Mouse (Mus musculus) induced T-regulatory cell, adult 2 months (primary cell): ENCODE results near the gene Glrp1.

Experiments used
- DNase-seq: peaks from one replicate; pipeline ENCODE4 v3.0.0-alpha.2; 2012; ENCODE audit warnings: low read depth

The Glrp1 gene

GRCm38 (mm10) chr1:88492415-88492814 is 17.5 kb downstream of the Glrp1 start:
- DNase-seq = no peak

- DNase-seq = no peak
Observed at GRCm38 (mm10) chr1:88491617-88492378, 18.1 kb downstream of the Glrp1 start.

- DNase-seq = no peak
Observed at GRCm38 (mm10) chr1:88490164-88490563, 19.7 kb downstream of the Glrp1 start.

- DNase-seq = no peak
Observed at GRCm38 (mm10) chr1:88488957-88489356, 20.9 kb downstream of the Glrp1 start.

GRCm38 (mm10) chr1:88486336-88486735 is 23.5 kb downstream of the Glrp1 start:
- no peak for DNase-seq

- no peak for DNase-seq
Observed at GRCm38 (mm10) chr1:88484059-88484458, 25.8 kb downstream of the Glrp1 start.

- no peak for DNase-seq
Observed at GRCm38 (mm10) chr1:88482142-88483099, 27.4 kb downstream of the Glrp1 start.

GRCm38 (mm10) chr1:88480594-88480993 is 29.3 kb downstream of the Glrp1 start:
- no peak for DNase-seq

GRCm38 (mm10) chr1:88478205-88478604 is 31.7 kb downstream of the Glrp1 start:
- no peak for DNase-seq

GRCm38 (mm10) chr1:88476554-88477085 is 33.2 kb downstream of the Glrp1 start:
- no peak for DNase-seq

- DNase-seq = peak; percentile 80
Observed at GRCm38 (mm10) chr1:88475502-88475953, 34.3 kb downstream of the Glrp1 start.

GRCm38 (mm10) chr1:88474598-88474997 is 35.3 kb downstream of the Glrp1 start:
- peak; percentile 81 for DNase-seq

- DNase-seq = peak; percentile 60
Observed at GRCm38 (mm10) chr1:88473899-88474298, 36.0 kb downstream of the Glrp1 start.

GRCm38 (mm10) chr1:88472258-88472657 is 37.6 kb downstream of the Glrp1 start:
- DNase-seq = no peak

- DNase-seq = no peak
Observed at GRCm38 (mm10) chr1:88469746-88470145, 40.1 kb downstream of the Glrp1 start.

GRCm38 (mm10) chr1:88468335-88468734 is 41.5 kb downstream of the Glrp1 start:
- DNase-seq = no peak

- DNase-seq = no peak
Observed at GRCm38 (mm10) chr1:88467866-88468265, 42.0 kb downstream of the Glrp1 start.

- no peak for DNase-seq
Observed at GRCm38 (mm10) chr1:88466325-88467064, 43.4 kb downstream of the Glrp1 start.

- peak; percentile 57 for DNase-seq
Observed at GRCm38 (mm10) chr1:88465722-88466121, 44.1 kb downstream of the Glrp1 start.

- no peak for DNase-seq
Observed at GRCm38 (mm10) chr1:88464109-88464905, 45.6 kb downstream of the Glrp1 start.

GRCm38 (mm10) chr1:88463241-88463640 is 46.6 kb downstream of the Glrp1 start:
- no peak for DNase-seq
